ENCODE assay signal across 30 mouse cellular contexts in the genomic region with DNA sequence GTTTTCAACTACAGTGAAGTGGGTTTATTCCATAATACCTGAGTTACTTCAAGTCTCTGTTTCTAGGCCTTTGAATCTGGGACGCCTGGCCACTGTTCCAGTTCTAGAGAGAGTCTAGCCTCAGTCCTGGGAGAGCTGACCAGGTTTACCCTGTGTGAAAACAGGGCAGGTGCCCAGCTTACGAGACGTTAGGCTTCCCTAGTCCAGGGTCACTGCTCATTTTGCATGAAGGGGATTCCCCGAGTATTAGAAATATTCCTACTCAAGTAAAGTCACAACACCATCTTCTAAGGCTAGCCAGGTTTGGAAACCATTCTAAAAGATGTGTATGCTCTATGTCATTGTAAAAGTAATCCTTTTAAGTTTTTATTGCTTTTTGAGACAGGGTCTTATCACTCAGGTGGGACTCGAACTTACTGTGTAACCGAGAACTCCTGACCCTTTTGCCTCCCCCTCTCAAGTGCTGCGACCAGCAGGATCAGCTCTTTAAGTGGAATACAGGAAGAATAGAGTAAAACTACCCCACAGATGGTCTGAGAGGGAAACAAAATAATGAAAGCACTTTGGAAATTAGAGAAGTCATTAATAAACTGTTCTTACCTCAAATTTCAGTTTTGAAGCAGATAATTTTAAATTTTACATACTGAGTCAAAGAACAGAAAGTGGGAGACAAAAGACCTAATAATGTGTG.
"Had no signal": no experiment of that assay in that cellular context is flagged by ENCODE, and none has a peak within 500 bp of the region (broad histone marks: within the 10 kb centered on the region; RNA-seq: fewer than 3 reads in every experiment).

No protein-coding gene starts in this region.

- H3K9me3 ChIP-seq: limb, embryonic 10.5 days; limb, embryonic 12.5 days; limb, embryonic 13.5 days; limb, embryonic 15.5 days; liver, embryonic 12.5 days; liver, embryonic 13.5 days; liver, embryonic 15.5 days; lung, embryonic 15.5 days; megakaryocyte, embryonic 14.5 days; midbrain, embryonic 10.5 days; midbrain, embryonic 12.5 days; midbrain, embryonic 13.5 days; midbrain, embryonic 15.5 days; neural tube, embryonic 12.5 days had no signal

- H3K4me1 ChIP-seq: limb, embryonic 10.5 days; limb, embryonic 12.5 days; limb, embryonic 13.5 days; limb, embryonic 15.5 days; liver, embryonic 12.5 days; liver, embryonic 13.5 days; liver, embryonic 15.5 days; lung, embryonic 15.5 days; midbrain, embryonic 15.5 days; neural tube, embryonic 12.5 days had no signal

- DNase-seq: left cerebral cortex, postnatal 4 days; liver; liver, embryonic 13.5 days; liver, postnatal 0 days; lung, adult 18-20 months; lung, adult 2 months; lung, embryonic 14.5 days; lung, postnatal 10 days; lung, postnatal 14 days; lung, postnatal 36 days; lung, postnatal 4 days; midbrain, embryonic 14.5 days had no signal

- H3K27me3 ChIP-seq: limb, embryonic 12.5 days; limb, embryonic 13.5 days; limb, embryonic 15.5 days; liver, embryonic 12.5 days; liver, embryonic 13.5 days; liver, embryonic 15.5 days; lung, embryonic 15.5 days; megakaryocyte, embryonic 14.5 days; midbrain, embryonic 12.5 days; midbrain, embryonic 13.5 days; midbrain, embryonic 15.5 days; neural tube, embryonic 12.5 days had no signal

- H3K27ac ChIP-seq: limb, embryonic 10.5 days; limb, embryonic 12.5 days; limb, embryonic 13.5 days; limb, embryonic 15.5 days; liver, embryonic 12.5 days; liver, embryonic 13.5 days; liver, embryonic 14.5 days; liver, embryonic 15.5 days; lung, embryonic 15.5 days; macrophage; midbrain, embryonic 10.5 days; midbrain, embryonic 12.5 days; midbrain, embryonic 13.5 days; midbrain, embryonic 15.5 days; neural tube, embryonic 12.5 days had no signal

- H3K9ac ChIP-seq: limb, embryonic 12.5 days; limb, embryonic 13.5 days; limb, embryonic 15.5 days; liver, embryonic 12.5 days; liver, embryonic 13.5 days; liver, embryonic 14.5 days; liver, embryonic 15.5 days; liver, postnatal 0 days; lung, embryonic 14.5 days; lung, embryonic 15.5 days; midbrain, embryonic 12.5 days; midbrain, embryonic 13.5 days; midbrain, embryonic 15.5 days; neural tube, embryonic 12.5 days had no signal

- H3K4me3 ChIP-seq: limb, embryonic 10.5 days; limb, embryonic 12.5 days; limb, embryonic 13.5 days; limb, embryonic 15.5 days; liver, embryonic 12.5 days; liver, embryonic 13.5 days; liver, embryonic 15.5 days; lung, embryonic 15.5 days; megakaryocyte, embryonic 14.5 days; midbrain, embryonic 10.5 days; midbrain, embryonic 12.5 days; midbrain, embryonic 13.5 days; midbrain, embryonic 15.5 days; myocyte; neural tube, embryonic 12.5 days had no signal

- H3K4me2 ChIP-seq: limb, embryonic 12.5 days; limb, embryonic 13.5 days; limb, embryonic 15.5 days; liver, embryonic 11.5 days; liver, embryonic 12.5 days; liver, embryonic 13.5 days; liver, embryonic 15.5 days; lung, embryonic 14.5 days; lung, embryonic 15.5 days; midbrain, embryonic 11.5 days; midbrain, embryonic 12.5 days; midbrain, embryonic 13.5 days; midbrain, embryonic 15.5 days; neural tube, embryonic 12.5 days had no signal
